ENCODE assay signal across 9 mouse cellular contexts in genomic region chr13:51071763-51072276, GRCm38 (mm10). TPM values are rescaled to one million over a fixed set of nuclear protein-coding genes. Genes with fewer than 3 reads are reported as not detected.
DNase-seq lines count a peak whose midpoint lies in the region; TF ChIP-seq lines count a peak whose summit lies in the region.
"Had no signal": no experiment of that assay in that cellular context is flagged by ENCODE, and none has a peak within 500 bp of the region (broad histone marks: within the 10 kb centered on the region; RNA-seq: fewer than 3 reads in every experiment).

No protein-coding gene starts in this region.

- H3K36me3 ChIP-seq in macrophage (ENCODE audit: inconsistent target): no peaks in the 10 kb centered on the region

- H3K79me2 ChIP-seq in macrophage (ENCODE audit: inconsistent target): no peaks in the 10 kb centered on the region

- no peak overlapping the region for H3K4me3 ChIP-seq in gastrocnemius, adult 2 months
- H3K4me3 ChIP-seq in macrophage (ENCODE audit: inconsistent target): peak overlapping the region; percentile 9; the same call in 1 of the 2 replicates

- intact Hi-C loops in gastrocnemius, adult 2 months (cut with DNase I): no loop called here
- intact Hi-C loops in gastrocnemius, postnatal 36 days (cut with DNase I): no loop called here

- no peak for TF ChIP-seq CTCF in gastrocnemius, adult 2 months (IDR thresholded peaks at IDR 0.05)

- no peak for DNase-seq in gastrocnemius, adult 2 months
- no peak for DNase-seq in gastrocnemius, postnatal 36 days
- DNase-seq in c-Kit-positive CD71-negative TER-119-negative erythroid progenitor cells, embryonic 14.5 days (ENCODE audit: low read depth): peak; percentile 16
- DNase-seq in kidney, postnatal 10 days: peak; percentile 50
- no peak for DNase-seq in adipocyte (ENCODE audit: low spot score)
- DNase-seq in layer of hippocampus, adult 9-10 months (ENCODE audit: low spot score): no peak
- DNase-seq in cerebellum, adult 9-11 months: no peak
- DNase-seq: right cerebral cortex, postnatal 4 days had no signal

- peak overlapping the region; percentile 31 for H3K27ac ChIP-seq in gastrocnemius, adult 2 months
- H3K27ac ChIP-seq in macrophage: peak overlapping the region; percentile 64

- 9% methylated on average over 8 of the region's 8 CpGs for WGBS in macrophage (ENCODE audit: missing documents)

RNA-seq across cellular contexts. Expression of gene Spin1, which starts 28.9 kb away (rescaled TPM):
- 10 to 100 TPM; 15.0 to 16.2 TPM for total RNA-seq in gastrocnemius, adult 2 months (2021)
- 10 to 100 TPM; 11.8 to 13.2 TPM for total RNA-seq in gastrocnemius, postnatal 36 days (2021)
- total RNA-seq in macrophage (2018; cell fraction: chromatin; rRNA removed): 10 to 100 TPM in 10 of 26 experiments, 1 to 10 TPM in 16; 3.9 to 17.5 (median 9.3) TPM
- total RNA-seq in macrophage (2018; cell fraction: cytosol; rRNA removed): 10 to 100 TPM; 15.5 to 34.1 (median 21.4) TPM
- total RNA-seq in macrophage (2018; cell fraction: nucleus; rRNA removed): 10 to 100 TPM in 24 of 26 experiments, 1 to 10 TPM in 2; 8.1 to 28.9 (median 16.4) TPM
- 14.8 to 22.0 TPM (median 17.2 TPM) in 3 replicates for polyA plus RNA-seq in macrophage (2018)

Comparison
In these comparisons a context has a peak if more than half of its experiments do, and no peak if none do; other contexts are left out.
1. DNase-seq: peak in c-Kit-positive CD71-negative TER-119-negative erythroid progenitor cells, embryonic 14.5 days (single experiment) and kidney, postnatal 10 days (single experiment); none in gastrocnemius, adult 2 months (single experiment), gastrocnemius, postnatal 36 days (0 of 2), adipocyte (single experiment), layer of hippocampus, adult 9-10 months (single experiment) and cerebellum, adult 9-11 months (single experiment).